Mouse (Mus musculus) CH12.LX (cell line): ENCODE measurements around the gene Tepp. TPM values are rescaled to one million over a fixed set of nuclear protein-coding genes. Genes with fewer than 3 reads are reported as not detected.

Experiments
- DNase-seq: peaks from one replicate; pipeline ENCODE4 v3.0.0-alpha.2; 2013; ENCODE audit errors: extremely low read depth
- H3K27ac ChIP-seq: 2 replicates; pipeline ENCODE4 v1.5.1; 2012; ENCODE audit warnings: low read depth, mild to moderate bottlenecking, control low read depth, moderate library complexity; ENCODE audit not compliant: insufficient read depth
- H3K27me3 ChIP-seq: replicated peaks from 2 replicates; pipeline ENCODE3; 2012; ENCODE audit warnings: inconsistent platforms
- H3K36me3 ChIP-seq, 2 experiments: replicated peaks in 1 of 2; 2 replicates each; pipeline versions ENCODE3 to v1.6.1; 2012; ENCODE audit warnings: inconsistent platforms in 1 of 2, low read length in 1 of 2, mild to moderate bottlenecking in 1 of 2, mixed read lengths in 1 of 2, moderate library complexity in 1 of 2; ENCODE audit not compliant: control insufficient read depth in 1 of 2, insufficient read depth in 1 of 2
- H3K4me1 ChIP-seq, 2 experiments: 2 replicates each; pipeline ENCODE4 v1.6.1; 2012; ENCODE audit warnings: inconsistent platforms in 1 of 2, moderate library complexity in 1 of 2; ENCODE audit not compliant: insufficient read depth in 2 of 2, control insufficient read depth in 1 of 2
- H3K4me2 ChIP-seq: 2 replicates; pipeline ENCODE4 v1.6.1; 2012; ENCODE audit warnings: low read depth, mild to moderate bottlenecking, control low read depth; ENCODE audit not compliant: poor library complexity, insufficient read depth, severe bottlenecking
- H3K4me3 ChIP-seq, 3 experiments: fragments of 150-350 bp in 1 of 3; sonication (generic) in 1 of 3; replicated peaks in 1 of 3; 2 replicates each; pipeline versions ENCODE3 to v1.5.1; 2011 to 2012; ENCODE audit warnings: low read depth in 2 of 3, low read length in 2 of 3, mild to moderate bottlenecking in 2 of 3, moderate library complexity in 2 of 3, control low read depth in 1 of 3, improper control_type of control experiment in 1 of 3, inconsistent platforms in 1 of 3, mixed read lengths in 1 of 3; ENCODE audit not compliant: poor library complexity in 1 of 3
- H3K79me2 ChIP-seq: replicated peaks from 2 replicates; pipeline ENCODE4 v1.6.1; 2012; ENCODE audit warnings: mild to moderate bottlenecking, moderate library complexity; ENCODE audit not compliant: control insufficient read depth, poor library complexity, insufficient read depth, severe bottlenecking; ENCODE audit errors: extremely low read depth
- H3K9ac ChIP-seq: 2 replicates; pipeline ENCODE4 v1.6.1; 2012; ENCODE audit warnings: low read depth, mild to moderate bottlenecking, control low read depth, moderate library complexity; ENCODE audit not compliant: insufficient read depth
- H3K9me3 ChIP-seq: replicated peaks from 2 replicates; pipeline ENCODE3; 2012; ENCODE audit warnings: low read length, inconsistent platforms, mixed read lengths
- BHLHE40 ChIP-seq: IDR thresholded peaks from 2 replicates; pipeline ENCODE4 v1.6.1; 2011; ENCODE audit warnings: mild to moderate bottlenecking, low read depth, low read length, improper control_type of control experiment
- CHD1 ChIP-seq: IDR thresholded peaks from 2 replicates; pipeline ENCODE4 v1.6.1; 2012; ENCODE audit warnings: low read depth, low read length, improper control_type of control experiment, inconsistent platforms
- ELF1 ChIP-seq: IDR thresholded peaks from 2 replicates; pipeline ENCODE4 v1.6.1; 2014; ENCODE audit warnings: low read depth, mild to moderate bottlenecking, inconsistent platforms, low read length, improper control_type of control experiment
- IRF4 ChIP-seq: IDR thresholded peaks from 2 replicates; pipeline ENCODE4 v1.6.1; 2014; ENCODE audit warnings: low read depth, mild to moderate bottlenecking, inconsistent platforms, low read length, improper control_type of control experiment
- MEF2A ChIP-seq: IDR thresholded peaks from 2 replicates; pipeline ENCODE4 v1.6.1; 2014; ENCODE audit warnings: low read depth, mild to moderate bottlenecking, inconsistent platforms, low read length, improper control_type of control experiment, borderline replicate concordance
- POLR2AphosphoS2 ChIP-seq: IDR thresholded peaks from 2 replicates; pipeline ENCODE4 v1.6.1; 2011; ENCODE audit warnings: low read depth, low read length, improper control_type of control experiment
- SMC3 ChIP-seq: IDR thresholded peaks from 2 replicates; pipeline ENCODE4 v1.6.1; 2011; ENCODE audit warnings: low read depth, low read length, improper control_type of control experiment
- UBTF ChIP-seq: IDR thresholded peaks from 2 replicates; pipeline ENCODE4 v1.6.1; 2012; ENCODE audit warnings: low read depth, mild to moderate bottlenecking, inconsistent platforms, low read length, improper control_type of control experiment, moderate library complexity
- dilution Hi-C: fragments of 300-500 bp; cut with MboI; formaldehyde crosslinking; loops from 2 replicates; pipeline ENCODE4 v1.14.3; 2020; ENCODE audit warnings: low sequenced_read_pairs; ENCODE audit not compliant: extremely low pct_unique_long_range_greater_than_20kb, extremely low pct_ligation_motif_present
- in situ Hi-C: fragments of 300-500 bp; cut with MboI; formaldehyde crosslinking; loops from 3 replicates; pipeline ENCODE4 v1.14.3; 2019; ENCODE audit warnings: low sequenced_read_pairs, low pct_ligation_motif_present, low pct_unique_long_range_greater_than_20kb, mixed read lengths
- polyA plus RNA-seq: library from polyadenylated mRNA; unstranded; fragments of >175 nt; gene quantifications from 2 replicates; pipeline ENCODE4 v1.2.1, GENCODE M21; 2012; ENCODE audit warnings: low read depth; ENCODE audit not compliant: insufficient read length
- total RNA-seq, 2 experiments: library from RNA; depleted of rRNA; stranded (reverse); fragments of 300-350 nt in 1 of 2; fragments of >200 nt in 1 of 2; gene quantifications; 2 replicates each; pipeline ENCODE4 v1.2.3; 2012 to 2014

Tepp gene
- total and polyA plus RNA-seq, 3 experiments = not detected

GRCm38 (mm10) chr8:95375374-95375930 is 65.1 kb downstream of the Tepp start:
- no peak overlapping the region for H3K4me3 ChIP-seq
- dilution Hi-C loops (no loop called here), in situ Hi-C loops (no loop called here)
- peaks cover 3 to 10% of the 10 kb centered on the region in 2 experiments for H3K4me1 ChIP-seq
- no peak overlapping the region for H3K9ac ChIP-seq
- no peak overlapping the region for H3K4me2 ChIP-seq
- no peaks in the 10 kb centered on the region for H3K27me3 ChIP-seq
- no peak overlapping the region for H3K27ac ChIP-seq
- peaks cover 5% of the 10 kb centered on the region for H3K9me3 ChIP-seq
- TF ChIP-seq ELF1 (no peak), CHD1 (no peak), UBTF (no peak), MEF2A (no peak), BHLHE40 (no peak), POLR2AphosphoS2 (no peak), IRF4 (no peak), SMC3 (no peak)
- TF ChIP-seq, all 38 proteins: peak for 0
- Histone ChIP-seq H3K36me3 (no peaks in the 10 kb centered on the region), H3K79me2 (no peaks in the 10 kb centered on the region)
- no peak for DNase-seq

Other genes with a start within 250 kb of the Tepp start
- 17.3 and 19.8 TPM in 2 replicates for gene Katnb1, start 229.4 kb upstream of the Tepp start, total RNA-seq (2012; rRNA removed)
- 8.9 and 9.8 TPM in 2 replicates for gene Katnb1, start 229.4 kb upstream of the Tepp start, total RNA-seq (2014; rRNA removed)
- 13.1 and 14.1 TPM in 2 replicates for gene Katnb1, start 229.4 kb upstream of the Tepp start, polyA plus RNA-seq
- gene Kifc3, start 107.8 kb upstream of the Tepp start, total RNA-seq (2012; rRNA removed) = 1.5 and 1.7 TPM in 2 replicates
- 0.78 and 1.3 TPM in 2 replicates for gene Kifc3, start 107.8 kb upstream of the Tepp start, total RNA-seq (2014; rRNA removed)
- gene Kifc3, start 107.8 kb upstream of the Tepp start, polyA plus RNA-seq = 1.8 and 2.7 TPM in 2 replicates
- gene Cngb1, start 4.0 kb upstream of the Tepp start, total RNA-seq (2012; rRNA removed) = not detected in 2 replicates
- not detected in 2 replicates for gene Cngb1, start 4.0 kb upstream of the Tepp start, total RNA-seq (2014; rRNA removed)
- gene Cngb1, start 4.0 kb upstream of the Tepp start, polyA plus RNA-seq = not detected in 2 replicates
- 2.0 and 2.1 TPM in 2 replicates for gene Zfp319, start 21.4 kb downstream of the Tepp start, total RNA-seq (2012; rRNA removed)
- 0.81 and 0.83 TPM in 2 replicates for gene Zfp319, start 21.4 kb downstream of the Tepp start, total RNA-seq (2014; rRNA removed)
- gene Zfp319, start 21.4 kb downstream of the Tepp start, polyA plus RNA-seq = 2.7 and 3.3 TPM in 2 replicates
- 15.2 and 17.8 TPM in 2 replicates for gene Usb1, start 21.7 kb downstream of the Tepp start, total RNA-seq (2012; rRNA removed)
- gene Usb1, start 21.7 kb downstream of the Tepp start, total RNA-seq (2014; rRNA removed) = 17.7 and 25.0 TPM in 2 replicates
- gene Usb1, start 21.7 kb downstream of the Tepp start, polyA plus RNA-seq = 15.7 and 16.4 TPM in 2 replicates
- 0.04 TPM in 2 replicates for gene Mmp15, start 41.7 kb downstream of the Tepp start, total RNA-seq (2012; rRNA removed)
- gene Mmp15, start 41.7 kb downstream of the Tepp start, total RNA-seq (2014; rRNA removed) = not detected in 2 replicates
- gene Mmp15, start 41.7 kb downstream of the Tepp start, polyA plus RNA-seq = 0.44 TPM in 1 of 2 replicates, not detected in the other
- gene Cfap20, start 124.3 kb downstream of the Tepp start, total RNA-seq (2012; rRNA removed) = 53.1 and 57.2 TPM in 2 replicates
- gene Cfap20, start 124.3 kb downstream of the Tepp start, total RNA-seq (2014; rRNA removed) = 93.0 and 99.4 TPM in 2 replicates
- gene Cfap20, start 124.3 kb downstream of the Tepp start, polyA plus RNA-seq = 53.4 and 74.7 TPM in 2 replicates
- gene Csnk2a2, start 179.5 kb downstream of the Tepp start, total RNA-seq (2012; rRNA removed) = 32.1 and 35.7 TPM in 2 replicates
- gene Csnk2a2, start 179.5 kb downstream of the Tepp start, total RNA-seq (2014; rRNA removed) = 51.7 and 72.1 TPM in 2 replicates
- 126 and 133 TPM in 2 replicates for gene Csnk2a2, start 179.5 kb downstream of the Tepp start, polyA plus RNA-seq
- not detected in 2 replicates for gene Ccdc113, start 223.5 kb downstream of the Tepp start, total RNA-seq (2012; rRNA removed)
- not detected in 2 replicates for gene Ccdc113, start 223.5 kb downstream of the Tepp start, total RNA-seq (2014; rRNA removed)
- gene Ccdc113, start 223.5 kb downstream of the Tepp start, polyA plus RNA-seq = not detected in 2 replicates